Mouse (Mus musculus) heart, postnatal 14 days (tissue): ENCODE results near the gene Dnah3. TPM values are rescaled to one million over a fixed set of nuclear protein-coding genes. Genes with fewer than 3 reads are reported as not detected.
A peak's percentile ranks its signal among the peaks of the same experiment; 100 is the strongest.

Source experiments
- DNase-seq, 2 experiments: peaks; one replicate each; pipeline ENCODE4 v3.0.0; 2021 to 2022
- intact Hi-C: fragments of 180-260 bp; cut with DNase I; formaldehyde crosslinking; loops from one replicate; pipeline ENCODE4 v1.15.1; 2025
- total RNA-seq, 2 experiments: library from RNA; stranded (reverse); gene quantifications; 2 replicates each; pipeline ENCODE4 v1.2.3; 2021

Dnah3 gene
- total RNA-seq, 2 experiments from 2014 or later, result 0.29 TPM; not detected in 1

DNA sequence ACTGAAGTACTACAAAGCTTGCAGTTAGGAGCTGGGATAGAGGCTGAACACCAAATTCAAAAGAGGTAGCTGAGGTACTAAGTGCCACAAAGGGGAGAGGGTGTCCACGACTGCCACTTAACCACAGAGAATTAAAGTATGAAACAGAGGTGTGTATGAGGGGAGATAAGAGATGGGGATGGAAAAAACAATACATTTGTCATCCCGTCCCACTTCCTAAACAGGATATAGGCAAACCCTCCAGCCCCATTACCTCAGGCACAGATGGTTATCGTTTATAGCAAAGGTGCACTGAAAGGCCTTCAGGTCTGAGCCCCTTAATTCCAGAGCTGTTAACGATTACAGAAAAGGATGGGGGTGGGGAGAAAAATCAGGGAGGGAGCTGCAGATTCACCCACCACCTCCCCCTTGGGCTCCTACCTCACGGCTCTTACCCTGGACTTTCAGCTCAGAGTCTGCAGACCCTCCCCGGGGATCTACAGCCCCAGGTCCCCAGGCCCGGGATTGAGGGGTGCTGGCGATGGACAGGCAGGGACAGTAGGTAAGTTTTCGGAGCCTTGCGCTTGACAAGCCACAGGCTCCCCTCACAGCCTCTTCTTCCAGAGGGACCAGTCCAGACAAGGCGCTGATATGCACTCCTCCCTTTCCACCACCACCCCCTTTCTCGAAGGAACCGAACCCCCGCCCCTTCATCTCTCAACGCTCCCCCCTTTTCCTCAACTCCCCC is 200.1 kb downstream of the Dnah3 start:
- DNase-seq, result no peak
- intact Hi-C loops, result loop anchor here (2.0 to 5.0 kb wide), 2 partner anchors 34 to 207 kb away; partner anchors contain the start of gene Tmem159

DNA sequence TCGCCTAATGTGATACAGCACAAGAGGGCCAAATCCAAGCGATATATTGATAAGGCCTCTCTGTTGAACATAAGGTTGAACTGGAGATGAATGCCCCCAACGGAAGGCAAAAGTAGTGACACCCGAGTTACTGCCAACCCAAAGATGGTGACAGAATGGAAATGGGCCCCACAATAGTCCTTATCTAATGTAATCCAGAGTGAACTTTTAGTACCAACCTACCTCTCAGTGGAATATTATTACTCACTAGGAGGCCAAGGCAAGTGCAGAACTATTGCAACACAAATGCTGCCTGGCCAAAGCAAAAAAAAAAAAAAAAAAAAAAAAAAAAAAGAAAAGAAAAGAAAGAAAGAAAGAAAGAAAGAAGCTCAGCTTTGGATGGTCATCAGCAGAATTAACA is 202.3 kb downstream of the Dnah3 start:
- intact Hi-C loops, result no loop called here
- DNase-seq, result no peak

DNA sequence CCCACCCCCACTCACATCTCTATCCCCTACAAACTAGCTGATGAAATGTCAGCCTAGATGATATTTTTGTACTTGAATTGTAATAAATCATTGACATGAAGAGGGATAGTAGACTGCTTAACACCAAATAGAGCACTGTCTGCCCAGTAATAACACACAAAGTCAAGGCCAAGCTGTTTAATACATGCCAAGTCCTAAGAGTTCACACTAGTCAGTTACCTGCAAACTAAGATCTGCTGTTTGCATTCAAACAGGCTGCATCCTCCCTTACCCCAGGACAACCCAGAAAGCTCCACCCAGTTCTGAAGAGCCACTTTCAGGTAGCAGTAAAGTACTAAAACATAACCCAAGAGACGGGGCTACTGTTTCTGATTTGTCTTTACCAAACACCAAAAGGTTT is 202.9 kb downstream of the Dnah3 start:
- intact Hi-C loops, result no loop called here
- DNase-seq, result no peak

DNA sequence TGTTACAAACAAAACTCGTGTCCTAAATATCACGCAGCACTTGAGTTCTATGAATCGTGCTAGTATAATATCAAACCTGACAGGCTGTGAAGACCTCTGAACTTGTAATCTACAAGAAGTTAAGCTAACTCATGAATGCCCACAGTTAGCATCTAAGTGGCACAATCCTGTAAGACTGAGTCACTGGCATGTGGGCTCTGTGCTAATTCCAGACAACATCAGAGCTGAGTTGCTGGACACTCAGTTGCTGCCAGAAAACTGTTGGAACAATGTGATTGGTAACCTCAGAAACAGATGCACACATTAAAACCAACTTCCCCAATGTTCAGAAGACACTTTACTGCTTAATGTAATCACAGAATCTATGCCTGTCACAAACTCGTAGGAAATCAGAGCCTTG is 207.2 kb downstream of the Dnah3 start:
- no peak for DNase-seq
- intact Hi-C loops, result no loop called here

DNA sequence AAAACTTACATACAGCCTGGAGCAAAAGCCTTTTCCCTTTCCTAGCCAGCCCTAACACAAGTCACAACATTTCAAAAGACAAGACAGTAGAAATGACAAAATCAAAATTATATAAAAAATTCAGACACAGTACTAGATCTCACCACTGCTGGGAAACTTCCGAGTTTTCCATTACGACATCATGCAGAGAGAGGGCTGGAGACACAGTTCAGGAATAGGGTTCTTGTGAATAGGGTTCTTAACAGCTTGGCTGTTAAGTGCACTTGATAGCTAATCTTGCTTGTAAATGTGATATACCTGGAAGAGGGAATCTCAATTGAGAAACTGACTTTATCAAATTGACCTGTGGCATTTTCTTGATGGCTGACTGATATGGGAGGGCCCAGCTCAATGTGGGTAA is 213.9 kb downstream of the Dnah3 start:
- intact Hi-C loops, result no loop called here
- no peak for DNase-seq

DNA sequence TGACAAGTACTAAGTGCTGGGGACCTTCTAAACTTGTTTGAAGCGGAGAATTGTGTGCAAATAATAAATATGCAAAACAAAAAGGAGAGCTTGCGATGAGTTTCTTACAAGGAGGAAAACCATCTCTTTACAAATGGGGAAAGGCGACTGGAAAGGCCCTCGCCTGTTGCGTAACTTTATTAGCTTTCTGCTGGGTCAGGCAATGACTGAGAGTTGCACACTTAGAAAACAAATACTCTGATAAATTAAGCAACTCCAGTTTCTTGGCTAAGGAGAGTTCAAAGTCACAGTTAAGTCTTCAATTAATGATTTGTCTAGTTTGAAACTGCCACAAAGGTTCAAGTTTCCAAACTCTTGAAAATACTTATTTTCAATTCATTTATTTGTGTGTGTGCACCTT is 214.7 kb downstream of the Dnah3 start:
- DNase-seq, result no peak
- intact Hi-C loops, result no loop called here

DNA sequence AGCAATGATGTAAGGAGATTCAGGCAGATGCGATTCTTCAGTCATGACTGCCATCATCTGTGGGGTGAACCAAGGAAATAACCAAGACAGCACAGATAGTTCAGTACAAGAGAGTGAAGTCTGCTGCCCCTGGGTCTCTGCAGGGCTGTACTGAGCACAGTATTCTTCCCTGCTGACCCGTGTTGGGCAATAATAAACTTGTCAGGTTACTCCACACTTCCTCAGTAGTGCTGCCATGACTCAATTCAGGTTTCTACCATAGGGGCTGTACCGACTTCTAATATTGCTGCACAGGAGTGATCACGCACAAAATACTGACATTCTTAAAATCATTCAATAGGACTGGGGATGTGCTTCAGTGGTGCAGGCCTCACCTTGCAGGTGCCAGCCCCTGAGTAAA is 215.9 kb downstream of the Dnah3 start:
- DNase-seq, result no peak
- intact Hi-C loops, result no loop called here

DNA sequence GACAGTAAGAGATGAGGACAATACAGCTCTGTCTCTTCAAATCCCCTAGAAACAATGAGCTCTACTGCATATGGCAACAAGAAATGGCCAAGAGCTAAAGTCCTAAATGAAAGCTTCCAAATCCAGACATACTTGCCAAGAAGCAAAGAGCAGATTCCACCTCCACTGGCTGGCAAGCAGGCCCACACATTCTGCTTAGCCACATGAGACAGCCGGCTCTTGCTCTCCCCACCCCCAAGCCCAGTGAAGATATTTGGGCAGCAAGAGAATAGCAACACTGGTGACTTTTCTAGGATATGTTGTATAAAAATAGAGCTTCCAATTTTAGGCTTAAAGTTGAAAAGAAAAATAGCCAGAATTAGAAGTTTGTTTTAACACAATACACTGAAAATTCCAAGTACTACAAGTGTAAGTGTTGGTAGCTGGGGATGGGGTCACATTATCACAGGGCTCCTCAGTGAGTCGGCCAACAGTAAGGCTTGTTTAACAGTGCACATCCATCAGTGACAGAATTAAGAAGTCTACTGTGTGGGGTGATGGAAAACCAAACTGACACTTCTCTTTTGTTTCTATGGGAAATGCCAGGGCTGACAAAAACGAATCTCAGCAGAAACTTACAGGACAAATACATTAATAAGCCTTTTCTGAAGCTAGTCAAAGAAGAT is 219.2 kb downstream of the Dnah3 start:
- peak in 1 of 2 experiments; percentile 31 for DNase-seq
- intact Hi-C loops, result no loop called here

DNA sequence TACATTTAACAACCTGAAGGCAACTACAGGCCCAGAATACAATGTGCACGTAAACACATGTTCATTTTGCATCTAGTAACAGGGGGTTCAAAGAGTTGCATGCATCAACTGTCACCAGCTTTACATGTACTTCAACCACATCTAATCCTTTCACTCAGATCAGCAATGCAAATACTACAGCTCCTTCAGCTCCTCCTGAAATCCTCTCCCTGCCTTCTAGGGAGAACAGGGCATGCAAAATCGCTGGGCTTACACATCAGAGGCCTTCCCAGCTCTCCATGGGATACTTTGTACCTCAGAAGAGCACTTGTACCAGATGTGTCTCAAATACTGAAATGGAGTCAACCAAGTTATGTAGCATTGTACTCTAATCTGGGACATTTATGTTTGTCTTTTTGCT is 222.0 kb downstream of the Dnah3 start:
- intact Hi-C loops, result no loop called here

More for the DNA sequence above, 222.0 kb downstream of the Dnah3 start:
- no peak for DNase-seq

Other genes starting within 250 kb of the Dnah3 start
- gene Lyrm1, start 199.4 kb downstream of the Dnah3 start, total RNA-seq, result 1 to 10 TPM; 6.9 to 7.6 TPM
- gene Dcun1d3, start 199.0 kb downstream of the Dnah3 start, total RNA-seq, result 10 to 100 TPM; 12.7 to 14.2 TPM
- 10 to 100 TPM; 15.9 to 17.4 TPM for gene Tmem159, start 7.1 kb upstream of the Dnah3 start, total RNA-seq
- under 1 TPM; 0.32 to 0.41 TPM for gene Zp2, start 50.0 kb upstream of the Dnah3 start, total RNA-seq
- under 1 TPM in 1 of 2 experiments, not detected in 1; 0.12 TPM for gene Anks4b, start 78.6 kb upstream of the Dnah3 start, total RNA-seq
- under 1 TPM; 0.51 to 0.88 TPM for gene Crym, start 106.8 kb upstream of the Dnah3 start, total RNA-seq
- gene Abca14, start 108.7 kb upstream of the Dnah3 start, total RNA-seq, result not detected
- gene Abca15, start 233.4 kb upstream of the Dnah3 start, total RNA-seq, result not detected